Mouse (Mus musculus): ENCODE measurements at regions not wholly inside any gene's neighbourhood (a gene's known extent, or its start where the extent isn't known, plus 50 kb on each side); places are given as distances from the start of the nearest gene placed in this dataset.

DNA sequence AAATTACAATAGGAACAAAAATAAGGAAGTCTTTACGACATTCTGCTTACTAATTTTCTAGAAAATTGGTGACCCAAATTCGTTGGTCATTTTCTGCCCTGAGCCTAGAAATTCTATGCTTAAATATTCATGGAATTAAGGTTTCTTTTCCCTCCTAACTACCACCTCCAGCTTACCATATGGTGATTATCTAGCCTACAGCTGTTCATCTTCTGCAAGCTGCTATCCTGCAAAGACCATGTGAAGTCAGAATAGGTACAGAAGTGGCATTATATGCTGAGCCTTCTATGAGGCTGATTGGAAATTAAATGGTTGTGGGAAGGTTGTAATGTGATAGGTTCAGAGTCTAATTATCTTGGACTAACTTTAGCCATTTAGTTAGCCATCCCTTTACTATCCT, 251.5 kb upstream of the Dmac1 start:
- DNase-seq, result no peak
- no peak overlapping the region for H3K4me3 ChIP-seq (replicated peaks; ENCODE audit: extremely low read depth, low read depth, low read length)
- 80% methylated on average over 2 of the region's 2 CpGs for WGBS
- TF ChIP-seq POLR2A (IDR thresholded peaks at IDR 0.05; ENCODE audit: borderline replicate concordance, extremely low read depth, low read depth, low read length), result no peak
- no peak for TF ChIP-seq CTCF (IDR thresholded peaks at IDR 0.05; ENCODE audit: insufficient read depth, low read length)
- no peaks in the 10 kb centered on the region for H3K4me1 ChIP-seq (ENCODE audit: control insufficient read depth, insufficient read depth, low read length)

DNA sequence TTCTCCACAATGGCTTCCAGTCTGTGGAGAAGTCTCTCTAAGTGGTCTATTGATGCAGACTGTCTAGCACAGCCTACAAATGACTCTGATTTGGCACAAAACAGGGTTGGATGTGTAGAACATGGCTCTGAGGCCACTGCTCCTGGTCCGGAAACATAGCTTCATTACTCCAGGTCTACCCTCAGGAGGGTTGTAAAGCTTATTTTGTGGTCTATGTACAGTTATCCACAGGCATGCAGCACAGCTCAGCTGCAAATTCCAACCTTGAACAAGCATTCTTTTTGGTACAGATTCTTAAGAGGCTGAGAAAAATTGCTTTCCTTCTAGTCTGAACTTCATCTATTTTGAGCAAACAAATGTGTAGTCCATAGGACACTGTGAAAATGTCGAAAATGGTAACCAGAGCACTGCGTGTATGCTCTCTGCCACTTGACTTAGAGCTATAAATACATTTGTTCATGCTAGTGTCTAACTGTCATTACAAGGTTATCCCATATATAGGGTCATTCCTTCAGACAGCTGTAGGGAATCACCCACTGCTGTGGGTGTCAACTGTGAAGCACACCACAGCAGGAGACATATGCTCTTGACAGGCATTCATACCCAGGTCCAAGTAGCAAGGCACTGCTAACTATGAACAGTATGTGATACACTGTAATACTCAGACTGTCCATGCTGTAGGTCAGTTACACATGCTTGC, 239.5 kb upstream of the Dmac1 start:
- no peak for DNase-seq
- TF ChIP-seq POLR2A (IDR thresholded peaks at IDR 0.05; ENCODE audit: borderline replicate concordance, extremely low read depth, low read depth, low read length) (no peak), CTCF (IDR thresholded peaks at IDR 0.05; ENCODE audit: insufficient read depth, low read length) (no peak)
- no peaks in the 10 kb centered on the region for H3K4me1 ChIP-seq (ENCODE audit: control insufficient read depth, insufficient read depth, low read length)
- WGBS, result 75% methylated on average over 3 of the region's 3 CpGs
- no peak overlapping the region for H3K4me3 ChIP-seq (replicated peaks; ENCODE audit: extremely low read depth, low read depth, low read length)

Measured in lung, adult 2 months (tissue).